Mouse (Mus musculus) hindbrain, embryonic 16.5 days (tissue): ENCODE data around the gene Ifi205. TPM values are rescaled to one million over a fixed set of nuclear protein-coding genes. Genes with fewer than 3 reads are reported as not detected.
"Not testable (repeated sequence)": the region's sequence is repeated elsewhere in the genome, so short reads cannot be mapped to it uniquely, and the experiment has no call there.

Experiments used
- ATAC-seq: fragments of 200-750 bp; cut with Nextera tagmentation; 2 replicates; pipeline ENCODE4 v1.8.0; 2017; ENCODE audit warnings: moderate TSS enrichment, moderate library complexity
- H3K27ac ChIP-seq: fragments of 300-500 bp; sonication (generic); 2 replicates; pipeline ENCODE4 v1.5.1; 2014; ENCODE audit warnings: low read depth, mild to moderate bottlenecking, control low read depth, low read length, moderate library complexity
- H3K27me3 ChIP-seq: fragments of 300-500 bp; sonication (generic); replicated peaks from 2 replicates; pipeline ENCODE4 v1.6.1; 2014; ENCODE audit warnings: low read length; ENCODE audit not compliant: control insufficient read depth, insufficient read depth
- H3K36me3 ChIP-seq: fragments of 300-500 bp; sonication (generic); 2 replicates; pipeline ENCODE4 v1.6.1; 2014; ENCODE audit warnings: mild to moderate bottlenecking, low read length, moderate library complexity, mixed read lengths; ENCODE audit not compliant: control insufficient read depth, insufficient read depth
- H3K4me1 ChIP-seq: fragments of 300-500 bp; sonication (generic); 2 replicates; pipeline ENCODE4 v1.6.1; 2014; ENCODE audit warnings: low read depth, low read length; ENCODE audit not compliant: control insufficient read depth, insufficient read depth
- H3K4me2 ChIP-seq: fragments of 300-500 bp; sonication (generic); 2 replicates; pipeline ENCODE4 v1.6.1; 2014; ENCODE audit warnings: mild to moderate bottlenecking, low read length, control low read depth, moderate library complexity
- H3K4me3 ChIP-seq: fragments of 300-500 bp; sonication (generic); 2 replicates; pipeline ENCODE4 v1.5.1; 2014; ENCODE audit warnings: mild to moderate bottlenecking, low read length, control low read depth, moderate library complexity
- H3K9ac ChIP-seq: fragments of 300-500 bp; sonication (generic); 2 replicates; pipeline ENCODE4 v1.6.1; 2014; ENCODE audit warnings: low read depth, mild to moderate bottlenecking, control low read depth, low read length, moderate library complexity
- H3K9me3 ChIP-seq: fragments of 300-500 bp; sonication (generic); 2 replicates; pipeline ENCODE4 v1.6.1; 2014; ENCODE audit warnings: mild to moderate bottlenecking, low read length, moderate library complexity; ENCODE audit not compliant: control insufficient read depth
- WGBS: fragments of 180-500 bp; shearing (Covaris S2); extraction: QIAGEN DNeasy Blood & Tissue Kit; methylation state at CpG from one replicate; pipeline ENCODE4 v1.1.7; 2014; 5-methylcytosine and 5-hydroxymethylcytosine counted together
- polyA plus RNA-seq: library from polyadenylated mRNA; unstranded; fragments of >200 nt; fragmentation: Nextera tagmentation; extraction: Ambion mirVana; gene quantifications from 2 replicates; pipeline ENCODE4 v1.2.1, GENCODE M21; 2015

Ifi205 gene
- polyA plus RNA-seq, 1 experiment from 2014 or later, result not detected

DNA sequence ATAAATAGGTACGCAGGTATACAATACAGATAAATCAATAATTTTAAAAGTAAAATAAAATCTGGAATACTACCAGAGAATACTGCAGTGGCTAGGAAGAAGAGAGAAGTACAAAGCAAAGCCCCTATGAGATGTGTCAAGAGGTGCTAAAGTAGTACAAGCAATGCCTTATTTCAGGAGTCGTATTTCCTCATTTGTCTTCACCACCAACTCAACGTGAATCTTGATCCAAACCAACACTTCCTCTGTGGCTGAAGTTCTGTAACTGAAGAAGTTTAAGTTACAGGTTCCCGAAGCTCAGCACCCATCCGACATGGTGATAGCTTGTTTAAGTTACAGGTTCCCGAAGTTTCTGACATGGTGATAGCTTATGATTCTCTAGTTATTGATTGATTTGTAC is 16.6 kb upstream of the Ifi205 start:
- H3K4me1 ChIP-seq, H3K27ac ChIP-seq, ATAC-seq, H3K36me3 ChIP-seq, H3K9me3 ChIP-seq, H3K4me2 ChIP-seq, H3K4me3 ChIP-seq, H3K9ac ChIP-seq, H3K27me3 ChIP-seq: not testable (repeated sequence)
- 93% methylated on average over 6 of the region's 6 CpGs for WGBS

DNA sequence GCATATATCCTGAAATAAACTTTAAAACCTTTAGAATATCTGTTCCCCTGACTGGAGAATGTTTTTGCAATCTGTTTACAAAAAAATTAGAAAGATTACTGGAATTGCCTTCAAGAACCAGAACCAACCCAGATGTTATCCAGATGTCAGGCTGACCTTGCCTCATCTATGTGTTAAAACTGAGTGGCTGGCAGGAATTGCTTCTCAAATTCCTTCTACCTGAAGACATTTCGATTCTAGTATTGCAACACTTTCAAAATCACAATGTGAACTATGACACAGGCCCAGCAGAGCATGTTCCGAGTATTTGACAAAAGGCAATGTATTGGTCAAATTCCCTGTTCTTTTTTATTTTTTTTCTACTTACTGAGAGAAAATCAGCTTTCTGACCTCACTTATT is 12.8 kb upstream of the Ifi205 start:
- Histone ChIP-seq H3K27me3 (no peaks in the 10 kb centered on the region), H3K36me3 (no peaks in the 10 kb centered on the region), H3K9me3 (no peaks in the 10 kb centered on the region), H3K9ac (no peak overlapping the region), H3K4me3 (no peak overlapping the region), H3K4me2 (no peak overlapping the region), H3K4me1 (no peaks in the 10 kb centered on the region), H3K27ac (no peak overlapping the region)
- WGBS, result 71% methylated on average over 2 of the region's 2 CpGs
- no peak for ATAC-seq

- WGBS, result 92% methylated on average over 12 of the region's 12 CpGs
Observed at GRCm38 (mm10) chr1:174042091-174042884, 10.7 kb upstream of the Ifi205 start.

GRCm38 (mm10) chr1:174040523-174041177 is 9.0 kb upstream of the Ifi205 start, which contains the start of gene Olfr433:
Olfr433 (plus strand) TSS chr1:174040705.
- Histone ChIP-seq H3K4me2 (no peak within 1 kb of the TSS), H3K4me3 (no peak within 1 kb of the TSS), H3K9me3 (no peaks in the 10 kb centered on the region), H3K27ac (no peak within 1 kb of the TSS), H3K27me3 (no peaks in the 10 kb centered on the region), H3K36me3 (no peaks in the 10 kb centered on the region), H3K9ac (no peak within 1 kb of the TSS), H3K4me1 (no peaks in the 10 kb centered on the region)
- ATAC-seq, result no peak
- WGBS, result 90% methylated on average over 7 of the region's 7 CpGs

More at GRCm38 (mm10) chr1:174042091-174042884, 10.7 kb upstream of the Ifi205 start:
- not testable (repeated sequence) for H3K27ac ChIP-seq, H3K4me2 ChIP-seq, H3K9ac ChIP-seq, H3K4me3 ChIP-seq, H3K9me3 ChIP-seq, ATAC-seq, H3K27me3 ChIP-seq, H3K36me3 ChIP-seq, H3K4me1 ChIP-seq

GRCm38 (mm10) chr1:174038480-174038879 is 6.9 kb upstream of the Ifi205 start:
- H3K9me3 ChIP-seq, result no peaks in the 10 kb centered on the region
- no peak overlapping the region for H3K4me2 ChIP-seq
- H3K27me3 ChIP-seq, result no peaks in the 10 kb centered on the region
- H3K4me3 ChIP-seq, result no peak overlapping the region
- H3K4me1 ChIP-seq, result no peaks in the 10 kb centered on the region
- H3K36me3 ChIP-seq, result no peaks in the 10 kb centered on the region
- no peak overlapping the region for H3K9ac ChIP-seq
- no peak overlapping the region for H3K27ac ChIP-seq
- 97% methylated on average over 3 of the region's 3 CpGs for WGBS
- ATAC-seq, result no peak

DNA sequence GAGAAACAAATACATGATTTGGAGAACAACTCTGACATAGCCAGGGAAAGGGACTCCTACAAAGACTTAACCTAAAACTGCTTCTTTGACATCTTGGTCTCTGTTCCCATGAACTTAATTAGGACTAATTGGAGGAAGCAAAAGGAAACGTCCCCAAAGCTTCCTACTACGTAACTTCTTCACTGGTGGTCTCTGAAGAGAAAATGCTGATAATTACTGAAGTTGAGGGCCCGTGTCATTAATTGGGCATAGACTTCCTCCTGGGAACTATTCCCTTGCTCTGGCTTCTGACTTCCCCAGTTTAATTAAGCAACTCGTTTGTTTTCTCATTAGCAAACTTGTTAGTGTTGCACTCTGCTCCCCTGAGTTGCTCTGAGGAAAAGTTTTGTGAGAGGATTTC is 4.2 kb upstream of the Ifi205 start:
- no peak overlapping the region for H3K9ac ChIP-seq
- ATAC-seq, result peak; percentile 17; the same call in 1 of the 2 replicates
- H3K4me1 ChIP-seq, result no peaks in the 10 kb centered on the region
- no peaks in the 10 kb centered on the region for H3K9me3 ChIP-seq
- 65% methylated on average over 4 of the region's 4 CpGs for WGBS
- no peak overlapping the region for H3K27ac ChIP-seq
- H3K27me3 ChIP-seq, result no peaks in the 10 kb centered on the region
- no peaks in the 10 kb centered on the region for H3K36me3 ChIP-seq
- no peak overlapping the region for H3K4me3 ChIP-seq
- H3K4me2 ChIP-seq, result no peak overlapping the region

DNA sequence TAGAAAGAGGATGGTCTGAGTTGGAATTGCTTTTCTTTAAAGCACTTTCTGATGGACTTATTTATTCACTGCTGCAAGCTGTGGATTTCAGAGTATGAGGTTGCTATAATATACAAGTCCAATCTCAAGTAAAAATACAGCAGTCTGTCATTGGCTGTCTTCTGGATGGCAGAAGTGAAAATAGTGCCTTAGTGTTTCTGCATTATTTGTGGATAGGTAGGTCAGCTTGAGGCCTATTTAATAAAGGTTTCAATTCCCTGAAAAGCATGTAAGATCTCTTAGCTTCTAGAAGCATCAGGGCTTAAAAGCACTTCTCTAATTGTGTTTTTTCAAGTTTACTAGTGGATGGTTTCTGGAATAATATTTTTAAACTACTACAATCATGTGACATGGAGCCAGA is 24.6 kb downstream of the Ifi205 start:
- not testable (repeated sequence) for H3K4me3 ChIP-seq, H3K9ac ChIP-seq, H3K4me2 ChIP-seq, H3K27ac ChIP-seq, H3K9me3 ChIP-seq, ATAC-seq, H3K27me3 ChIP-seq, H3K4me1 ChIP-seq, H3K36me3 ChIP-seq

DNA sequence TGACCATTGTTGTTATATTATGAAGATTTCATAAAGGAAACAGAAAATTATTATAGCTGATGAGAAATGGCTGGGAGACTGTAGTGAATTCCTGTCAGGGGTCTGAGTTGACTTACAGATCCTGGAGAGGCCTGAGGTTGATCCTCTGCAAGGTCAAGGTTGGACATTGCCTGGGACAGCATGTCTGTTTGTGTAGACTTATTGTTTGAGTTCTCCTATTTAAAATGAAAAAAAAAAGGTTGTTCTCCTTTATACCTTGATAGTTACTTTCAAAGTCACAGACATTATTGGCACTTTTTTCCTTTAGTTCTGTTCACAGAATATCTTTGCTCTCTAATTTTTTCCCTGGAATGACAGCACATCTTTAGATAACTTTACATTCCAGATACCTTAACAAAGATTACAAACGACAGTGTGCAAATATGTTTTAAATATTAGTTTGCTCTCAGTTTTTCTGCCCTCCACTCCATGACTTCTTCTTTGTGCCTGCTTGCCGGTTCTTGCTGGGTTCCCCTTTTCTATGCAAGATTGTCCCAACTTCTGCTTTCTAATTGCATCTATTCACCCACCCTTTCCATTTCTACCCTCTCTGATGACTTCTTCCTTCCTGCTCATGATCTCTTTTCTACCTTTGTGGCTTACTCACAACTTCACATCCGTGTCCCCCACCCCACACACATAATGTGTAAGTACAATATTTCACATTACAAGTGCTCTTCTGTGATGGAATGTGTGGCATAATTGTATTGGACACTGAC is 27.1 kb downstream of the Ifi205 start:
- H3K4me2 ChIP-seq, H3K27me3 ChIP-seq, H3K9me3 ChIP-seq, H3K4me1 ChIP-seq, H3K9ac ChIP-seq, H3K4me3 ChIP-seq, ATAC-seq, H3K36me3 ChIP-seq, H3K27ac ChIP-seq: not testable (repeated sequence)
- WGBS, result 88% methylated on average over 1 of the region's 3 CpGs

DNA sequence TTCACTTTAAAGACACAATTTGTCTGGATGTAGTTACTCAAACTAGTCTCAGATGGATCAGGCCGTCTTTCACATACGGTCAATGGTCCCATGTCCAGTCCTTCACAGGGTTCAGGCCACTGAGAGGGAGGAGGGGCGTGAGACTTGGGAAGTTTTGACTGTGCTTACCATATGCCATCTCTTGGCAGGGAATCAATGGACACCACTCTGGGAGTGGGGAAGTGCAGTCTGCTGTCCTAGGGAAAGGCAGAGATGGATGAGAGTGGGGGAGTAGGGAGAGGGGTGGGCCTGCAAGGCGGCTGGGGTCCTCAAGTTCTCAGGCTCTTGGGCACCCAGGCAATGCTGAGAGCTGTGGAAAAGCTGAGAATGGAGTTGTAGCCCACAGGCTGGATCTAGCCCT is 36.6 kb downstream of the Ifi205 start:
- H3K4me3 ChIP-seq, result no peak overlapping the region
- 87% methylated on average over 4 of the region's 4 CpGs for WGBS

More for the DNA sequence above, 36.6 kb downstream of the Ifi205 start:
- H3K36me3 ChIP-seq, result no peaks in the 10 kb centered on the region
- peak; percentile 86 for ATAC-seq
- no peaks in the 10 kb centered on the region for H3K27me3 ChIP-seq
- H3K9ac ChIP-seq, result no peak overlapping the region
- no peak overlapping the region for H3K4me2 ChIP-seq
- no peak overlapping the region for H3K27ac ChIP-seq
- H3K9me3 ChIP-seq, result no peaks in the 10 kb centered on the region
- H3K4me1 ChIP-seq, result no peaks in the 10 kb centered on the region
